Mouse (Mus musculus) heart, embryonic 11.5 days (tissue): Measurements from ENCODE around the gene Pdzph1. TPM values are rescaled to one million over a fixed set of nuclear protein-coding genes. Genes with fewer than 3 reads are reported as not detected.

Experiments
- ATAC-seq: fragments of 200-750 bp; cut with Nextera tagmentation; replicated peaks from 2 replicates; pipeline ENCODE4 v1.8.0; 2017; ENCODE audit warnings: moderate library complexity; ENCODE audit not compliant: insufficient number of reproducible peaks, low FRiP score, low TSS enrichment
- H3K27ac ChIP-seq: fragments of 300-500 bp; sonication (generic); 2 replicates; pipeline ENCODE4 v1.5.1; 2014; ENCODE audit warnings: mild to moderate bottlenecking, low read depth, low read length
- H3K27me3 ChIP-seq: fragments of 300-500 bp; sonication (generic); 2 replicates; pipeline ENCODE4 v1.6.1; 2014; ENCODE audit warnings: mild to moderate bottlenecking, low read length, mixed read lengths; ENCODE audit not compliant: control insufficient read depth, insufficient read depth
- H3K36me3 ChIP-seq: fragments of 300-500 bp; sonication (generic); 2 replicates; pipeline ENCODE4 v1.6.1; 2014; ENCODE audit warnings: mild to moderate bottlenecking, low read length, moderate library complexity, mixed read lengths; ENCODE audit not compliant: control insufficient read depth, insufficient read depth
- H3K4me1 ChIP-seq: fragments of 300-500 bp; sonication (generic); 2 replicates; pipeline ENCODE4 v1.6.1; 2014; ENCODE audit warnings: low read length; ENCODE audit not compliant: control insufficient read depth, insufficient read depth
- H3K4me2 ChIP-seq: fragments of 300-500 bp; sonication (generic); 2 replicates; pipeline ENCODE4 v1.6.1; 2014; ENCODE audit warnings: mild to moderate bottlenecking, moderate library complexity
- H3K4me3 ChIP-seq: fragments of 300-500 bp; sonication (generic); 2 replicates; pipeline ENCODE4 v1.5.1; 2014; ENCODE audit warnings: low read depth, low read length
- H3K9ac ChIP-seq: fragments of 300-500 bp; sonication (generic); 2 replicates; pipeline ENCODE4 v1.6.1; 2014; ENCODE audit warnings: mild to moderate bottlenecking, low read depth, low read length, moderate library complexity
- H3K9me3 ChIP-seq: fragments of 300-500 bp; sonication (generic); replicated peaks from 2 replicates; pipeline ENCODE4 v1.6.1; 2016; ENCODE audit warnings: low read length; ENCODE audit not compliant: control insufficient read depth
- WGBS: fragments of 180-500 bp; shearing (Covaris S2); extraction: QIAGEN DNeasy Blood & Tissue Kit; methylation state at CpG from one replicate; pipeline ENCODE4 v1.1.7; 2014; ENCODE audit not compliant: insufficient replicate concordance; 5-methylcytosine and 5-hydroxymethylcytosine counted together
- polyA plus RNA-seq: library from polyadenylated mRNA; unstranded; fragments of >200 nt; fragmentation: Nextera tagmentation; extraction: Ambion mirVana; gene quantifications from 2 replicates; pipeline ENCODE4 v1.2.1, GENCODE M21; 2014

The Pdzph1 gene
- polyA plus RNA-seq, 1 experiment from 2014 or later: not detected

GRCm38 (mm10) chr17:59011546-59012307 is 20.6 kb upstream of the Pdzph1 start:
- no peak overlapping the region for H3K4me3 ChIP-seq

GRCm38 (mm10) chr17:58973237-58973636 is 17.9 kb downstream of the Pdzph1 start:
- H3K9me3 ChIP-seq: no peaks in the 10 kb centered on the region
- no peak overlapping the region for H3K9ac ChIP-seq
- no peaks in the 10 kb centered on the region for H3K4me1 ChIP-seq
- WGBS: 62% methylated on average over 5 of the region's 5 CpGs
- no peak overlapping the region for H3K4me2 ChIP-seq
- H3K36me3 ChIP-seq: no peaks in the 10 kb centered on the region
- ATAC-seq: no peak
- no peak overlapping the region for H3K27ac ChIP-seq
- H3K4me3 ChIP-seq: no peak overlapping the region
- no peaks in the 10 kb centered on the region for H3K27me3 ChIP-seq

More at GRCm38 (mm10) chr17:59011546-59012307, 20.6 kb upstream of the Pdzph1 start:
- no peak for ATAC-seq
- no peaks in the 10 kb centered on the region for H3K27me3 ChIP-seq
- H3K9ac ChIP-seq: no peak overlapping the region
- 81% methylated on average over 13 of the region's 13 CpGs for WGBS
- no peaks in the 10 kb centered on the region for H3K4me1 ChIP-seq
- no peak overlapping the region for H3K4me2 ChIP-seq
- no peaks in the 10 kb centered on the region for H3K9me3 ChIP-seq
- H3K27ac ChIP-seq: no peak overlapping the region
- H3K36me3 ChIP-seq: no peaks in the 10 kb centered on the region

- H3K27me3 ChIP-seq: no peaks in the 10 kb centered on the region
- H3K4me2 ChIP-seq: no peak overlapping the region
- WGBS: 24% methylated on average over 3 of the region's 3 CpGs
- ATAC-seq: no peak
- H3K9me3 ChIP-seq: no peaks in the 10 kb centered on the region
- H3K4me1 ChIP-seq: no peaks in the 10 kb centered on the region
- no peak overlapping the region for H3K9ac ChIP-seq
- no peak overlapping the region for H3K4me3 ChIP-seq
- H3K27ac ChIP-seq: no peak overlapping the region
- no peaks in the 10 kb centered on the region for H3K36me3 ChIP-seq
These were observed 31.3 kb downstream of the Pdzph1 start for GRCm38 (mm10) chr17:58959905-58960304.

GRCm38 (mm10) chr17:58957055-58957454 is 34.1 kb downstream of the Pdzph1 start:
- H3K4me3 ChIP-seq: no peak overlapping the region
- no peak overlapping the region for H3K4me2 ChIP-seq
- WGBS: 94% methylated on average over 1 of the region's 1 CpGs
- H3K4me1 ChIP-seq: no peaks in the 10 kb centered on the region
- H3K27ac ChIP-seq: no peak overlapping the region
- no peaks in the 10 kb centered on the region for H3K9me3 ChIP-seq
- no peak overlapping the region for H3K9ac ChIP-seq
- no peak for ATAC-seq
- H3K36me3 ChIP-seq: no peaks in the 10 kb centered on the region
- H3K27me3 ChIP-seq: no peaks in the 10 kb centered on the region

- Histone ChIP-seq H3K27me3 (no peaks in the 10 kb centered on the region), H3K9me3 (no peaks in the 10 kb centered on the region), H3K4me1 (no peaks in the 10 kb centered on the region), H3K4me3 (no peak overlapping the region), H3K27ac (no peak overlapping the region), H3K36me3 (no peaks in the 10 kb centered on the region), H3K4me2 (no peak overlapping the region), H3K9ac (no peak overlapping the region)
- 76% methylated on average over 10 of the region's 10 CpGs for WGBS
- no peak for ATAC-seq
These were observed 48.0 kb downstream of the Pdzph1 start for GRCm38 (mm10) chr17:58943015-58943822.

- 76% methylated on average over 1 of the region's 1 CpGs for WGBS
These were observed 52.6 kb downstream of the Pdzph1 start for GRCm38 (mm10) chr17:58938598-58938997.

GRCm38 (mm10) chr17:58937533-58937932 is 53.6 kb downstream of the Pdzph1 start:
- no peak for ATAC-seq
- Histone ChIP-seq H3K9ac (no peak overlapping the region), H3K4me2 (no peak overlapping the region), H3K9me3 (no peaks in the 10 kb centered on the region), H3K27me3 (no peaks in the 10 kb centered on the region), H3K4me3 (no peak overlapping the region), H3K36me3 (no peaks in the 10 kb centered on the region), H3K4me1 (no peaks in the 10 kb centered on the region), H3K27ac (no peak overlapping the region)
- 67% methylated on average over 4 of the region's 4 CpGs for WGBS

More at GRCm38 (mm10) chr17:58938598-58938997, 52.6 kb downstream of the Pdzph1 start:
- Histone ChIP-seq H3K27me3 (no peaks in the 10 kb centered on the region), H3K4me1 (no peaks in the 10 kb centered on the region), H3K4me3 (no peak overlapping the region), H3K9me3 (no peaks in the 10 kb centered on the region), H3K9ac (no peak overlapping the region), H3K36me3 (no peaks in the 10 kb centered on the region), H3K4me2 (no peak overlapping the region), H3K27ac (no peak overlapping the region)
- ATAC-seq: no peak

- WGBS: 48% methylated on average over 1 of the region's 1 CpGs
- H3K9me3 ChIP-seq: no peaks in the 10 kb centered on the region
- ATAC-seq: no peak
- H3K4me1 ChIP-seq: no peaks in the 10 kb centered on the region
- H3K4me3 ChIP-seq: no peak overlapping the region
- no peaks in the 10 kb centered on the region for H3K36me3 ChIP-seq
- H3K27ac ChIP-seq: no peak overlapping the region
- no peaks in the 10 kb centered on the region for H3K27me3 ChIP-seq
- H3K4me2 ChIP-seq: no peak overlapping the region
- no peak overlapping the region for H3K9ac ChIP-seq
These were observed 58.2 kb downstream of the Pdzph1 start for GRCm38 (mm10) chr17:58932983-58933280.
